Mouse (Mus musculus) ES-E14 (cell line): ENCODE measurements around the gene Taar8a.

Experiments
- CHD2 ChIP-seq: IDR thresholded peaks from 2 replicates; pipeline ENCODE4 v1.6.1; 2014; ENCODE audit warnings: mild to moderate bottlenecking, low read depth, low read length, inconsistent platforms
- MAFK ChIP-seq: IDR thresholded peaks from 2 replicates; pipeline ENCODE4 v1.6.1; 2014; ENCODE audit warnings: mild to moderate bottlenecking, low read depth, low read length, inconsistent platforms; ENCODE audit not compliant: insufficient read depth
- ZC3H11A ChIP-seq: IDR thresholded peaks from 2 replicates; pipeline ENCODE4 v1.6.1; 2012; ENCODE audit warnings: low read depth, mild to moderate bottlenecking, inconsistent platforms, low read length, borderline replicate concordance
- ZNF384 ChIP-seq: IDR thresholded peaks from 2 replicates; pipeline ENCODE4 v1.6.1; 2012; ENCODE audit warnings: low read depth, low read length, inconsistent platforms

GRCm38 (mm10) chr10:24040120-24040869 is 36.0 kb upstream of the Taar8a start:
- TF ChIP-seq ZC3H11A, result no peak
- TF ChIP-seq MAFK, result no peak
- TF ChIP-seq CHD2, result no peak
- TF ChIP-seq ZNF384, result no peak
